Mouse (Mus musculus): ENCODE measurements around the gene Tmem110. TPM values are rescaled to one million over a fixed set of nuclear protein-coding genes. Genes with fewer than 3 reads are reported as not detected.
A peak's percentile ranks its signal among the peaks of the same experiment; 100 is the strongest.

Gene Tmem110
- polyA plus RNA-seq, 1 experiment from 2014 or later: 14.4 TPM

GRCm38 (mm10) chr14:30828635-30829460 is 3.5 kb downstream of the Tmem110 start:
- DNase-seq: peak; percentile 57
- H3K4me2 ChIP-seq (ENCODE audit: low read depth, low read length): no peak overlapping the region
- no peak overlapping the region for H3K9ac ChIP-seq (replicated peaks)
- WGBS (ENCODE audit: insufficient replicate concordance): 48% methylated on average over 11 of the region's 11 CpGs
- peak; percentile 75 for ATAC-seq
- peaks cover 53% of the 10 kb centered on the region for H3K4me1 ChIP-seq (ENCODE audit: insufficient read depth)
- no peak for TF ChIP-seq CTCF (IDR thresholded peaks at IDR 0.05; ENCODE audit: low read depth)
- no peaks in the 10 kb centered on the region for H3K27me3 ChIP-seq (ENCODE audit: insufficient read depth, low read length)
- no peak overlapping the region for H3K4me3 ChIP-seq (ENCODE audit: low read depth, low read length)
- H3K9me3 ChIP-seq (ENCODE audit: low read length): no peaks in the 10 kb centered on the region
- no peaks in the 10 kb centered on the region for H3K36me3 ChIP-seq (replicated peaks; ENCODE audit: insufficient read depth, low read length)
- peak overlapping the region; percentile 75 for H3K27ac ChIP-seq (ENCODE audit: low read depth)

DNA sequence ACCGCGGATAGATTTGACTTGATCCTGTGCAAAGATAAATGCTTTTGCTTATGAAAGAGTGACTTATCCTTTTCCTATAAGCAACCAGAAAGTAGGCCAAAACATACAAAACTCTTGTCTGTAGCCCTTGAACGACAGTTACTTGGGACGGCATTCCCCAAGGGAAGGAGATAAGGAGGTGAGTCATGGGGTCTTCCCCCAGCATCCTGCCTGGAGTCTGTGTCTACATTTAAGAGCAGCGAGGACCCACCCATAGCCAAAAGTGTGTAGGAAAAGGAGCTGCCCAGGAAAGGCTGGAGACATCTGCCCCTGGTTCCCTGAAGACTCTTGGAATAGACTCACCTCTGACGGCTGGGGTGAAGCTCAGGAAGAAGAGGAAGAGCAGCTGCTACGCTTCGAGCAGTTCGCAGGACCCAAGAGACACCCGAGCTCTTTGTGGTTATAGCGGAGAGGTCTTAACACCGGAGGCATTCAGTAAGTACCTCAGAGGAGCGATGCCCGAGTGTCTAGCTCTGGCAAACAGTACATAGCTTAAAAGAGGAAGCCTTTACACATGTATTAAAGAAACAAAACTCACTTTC is 12.1 kb downstream of the Tmem110 start:
- no peaks in the 10 kb centered on the region for H3K9me3 ChIP-seq (ENCODE audit: low read length)
- 0 out of 2 replicates have a peak, but pooled peaks cover 2% of the 10 kb centered on the region for H3K36me3 ChIP-seq (replicated peaks; ENCODE audit: insufficient read depth, low read length)
- no peak overlapping the region for H3K27ac ChIP-seq (ENCODE audit: low read depth)
- WGBS (ENCODE audit: insufficient replicate concordance): 60% methylated on average over 14 of the region's 14 CpGs
- DNase-seq (no peak), ATAC-seq (no peak)
- no peaks in the 10 kb centered on the region for H3K27me3 ChIP-seq (ENCODE audit: insufficient read depth, low read length)
- TF ChIP-seq EP300 (IDR thresholded peaks at IDR 0.05; ENCODE audit: low read depth) (no peak), CTCF (IDR thresholded peaks at IDR 0.05; ENCODE audit: low read depth) (no peak)
- no peak overlapping the region for H3K4me2 ChIP-seq (ENCODE audit: low read depth, low read length)
- no peak overlapping the region for H3K4me3 ChIP-seq (ENCODE audit: low read depth, low read length)
- no peak overlapping the region for H3K9ac ChIP-seq (replicated peaks)
- H3K4me1 ChIP-seq (ENCODE audit: insufficient read depth): no peaks in the 10 kb centered on the region

DNA sequence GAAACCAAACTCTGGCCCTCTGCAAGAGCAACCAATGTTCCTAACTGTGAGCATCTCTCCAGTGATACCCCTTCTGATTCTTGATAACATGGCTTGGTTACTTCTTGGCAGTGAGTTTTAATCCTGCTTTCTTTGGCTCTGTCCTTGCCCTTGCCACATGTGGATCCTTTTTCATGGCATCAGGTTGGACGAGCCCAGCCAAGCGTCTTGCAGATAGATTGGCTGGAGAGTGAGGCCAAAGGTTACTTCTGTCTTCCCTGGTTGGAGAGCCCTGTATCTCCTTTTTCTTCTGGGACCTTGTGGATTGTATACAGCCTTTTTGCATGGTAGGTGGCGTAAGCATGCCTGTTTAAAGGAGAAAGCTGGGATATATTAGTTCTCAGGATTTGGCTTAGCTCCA is 18.3 kb downstream of the Tmem110 start:
- Histone ChIP-seq H3K4me2 (ENCODE audit: low read depth, low read length) (no peak overlapping the region), H3K27ac (ENCODE audit: low read depth) (no peak overlapping the region), H3K27me3 (ENCODE audit: insufficient read depth, low read length) (no peaks in the 10 kb centered on the region), H3K4me1 (ENCODE audit: insufficient read depth) (no peaks in the 10 kb centered on the region), H3K4me3 (ENCODE audit: low read depth, low read length) (no peak overlapping the region), H3K36me3 (replicated peaks; ENCODE audit: insufficient read depth, low read length) (no peaks in the 10 kb centered on the region), H3K9ac (replicated peaks) (no peak overlapping the region), H3K9me3 (ENCODE audit: low read length) (no peaks in the 10 kb centered on the region)
- TF ChIP-seq EP300 (IDR thresholded peaks at IDR 0.05; ENCODE audit: low read depth) (no peak), CTCF (IDR thresholded peaks at IDR 0.05; ENCODE audit: low read depth) (no peak)
- 83% methylated on average over 3 of the region's 3 CpGs for WGBS (ENCODE audit: insufficient replicate concordance)
- DNase-seq: no peak
- no peak for ATAC-seq

- Histone ChIP-seq H3K4me2 (ENCODE audit: low read depth, low read length) (no peak overlapping the region), H3K9ac (replicated peaks) (no peak overlapping the region), H3K27ac (ENCODE audit: low read depth) (peak overlapping the region; percentile 69), H3K4me3 (ENCODE audit: low read depth, low read length) (no peak overlapping the region), H3K27me3 (ENCODE audit: insufficient read depth, low read length) (no peaks in the 10 kb centered on the region), H3K9me3 (ENCODE audit: low read length) (no peaks in the 10 kb centered on the region), H3K36me3 (replicated peaks; ENCODE audit: insufficient read depth, low read length) (no peaks in the 10 kb centered on the region), H3K4me1 (ENCODE audit: insufficient read depth) (peaks cover 3% of the 10 kb centered on the region)
- 79% methylated on average over 5 of the region's 5 CpGs for WGBS (ENCODE audit: insufficient replicate concordance)
- TF ChIP-seq CTCF (IDR thresholded peaks at IDR 0.05; ENCODE audit: low read depth): no peak
- TF ChIP-seq EP300 (IDR thresholded peaks at IDR 0.05; ENCODE audit: low read depth): peak; percentile 30; the same call in 1 of the 2 replicates
- DNase-seq: peak; percentile 50
- peak; percentile 98 for ATAC-seq
Measured at GRCm38 (mm10) chr14:30850504-30850903, 25.1 kb downstream of the Tmem110 start.

DNA sequence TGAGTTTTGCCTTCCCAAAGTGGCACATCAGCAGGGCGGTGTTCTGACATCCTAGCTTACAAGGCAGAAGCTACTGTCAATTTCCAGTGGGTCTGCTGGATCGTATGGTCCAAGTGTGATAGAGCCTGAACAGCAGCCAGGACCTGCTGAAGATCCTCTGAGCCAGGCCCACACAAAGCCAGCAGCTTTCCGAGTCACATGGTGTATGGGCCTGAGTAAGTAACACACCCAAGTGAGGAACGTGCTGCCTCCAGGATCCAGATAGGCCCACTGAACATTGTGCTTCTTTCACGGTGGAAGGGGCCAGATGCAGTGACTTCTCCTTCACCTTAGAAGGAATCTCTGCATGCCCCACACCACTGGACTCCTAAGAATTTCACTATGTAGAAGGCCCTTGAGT is 26.9 kb downstream of the Tmem110 start:
- ATAC-seq: no peak
- TF ChIP-seq CTCF (IDR thresholded peaks at IDR 0.05; ENCODE audit: low read depth) (no peak), EP300 (IDR thresholded peaks at IDR 0.05; ENCODE audit: low read depth) (no peak)

GRCm38 (mm10) chr14:30855316-30855715 is 29.9 kb downstream of the Tmem110 start:
- TF ChIP-seq EP300 (IDR thresholded peaks at IDR 0.05; ENCODE audit: low read depth) (peak; percentile 58; the same call in 1 of the 2 replicates), CTCF (IDR thresholded peaks at IDR 0.05; ENCODE audit: low read depth) (no peak)
- H3K4me1 ChIP-seq (ENCODE audit: insufficient read depth): no peaks in the 10 kb centered on the region
- DNase-seq: peak; percentile 33
- ATAC-seq: peak; percentile 42
- H3K9ac ChIP-seq (replicated peaks): no peak overlapping the region
- H3K9me3 ChIP-seq (ENCODE audit: low read length): no peaks in the 10 kb centered on the region
- H3K4me2 ChIP-seq (ENCODE audit: low read depth, low read length): no peak overlapping the region
- no peak overlapping the region for H3K27ac ChIP-seq (ENCODE audit: low read depth)
- H3K4me3 ChIP-seq (ENCODE audit: low read depth, low read length): no peak overlapping the region
- no peaks in the 10 kb centered on the region for H3K36me3 ChIP-seq (replicated peaks; ENCODE audit: insufficient read depth, low read length)
- 65% methylated on average over 3 of the region's 3 CpGs for WGBS (ENCODE audit: insufficient replicate concordance)
- H3K27me3 ChIP-seq (ENCODE audit: insufficient read depth, low read length): no peaks in the 10 kb centered on the region

More for the DNA sequence above, 26.9 kb downstream of the Tmem110 start:
- DNase-seq: no peak
- WGBS (ENCODE audit: insufficient replicate concordance): 80% methylated on average over 5 of the region's 5 CpGs
- H3K36me3 ChIP-seq (replicated peaks; ENCODE audit: insufficient read depth, low read length): no peaks in the 10 kb centered on the region
- H3K4me1 ChIP-seq (ENCODE audit: insufficient read depth): peaks cover 3% of the 10 kb centered on the region
- H3K27ac ChIP-seq (ENCODE audit: low read depth): no peak overlapping the region
- H3K4me2 ChIP-seq (ENCODE audit: low read depth, low read length): no peak overlapping the region
- H3K9me3 ChIP-seq (ENCODE audit: low read length): no peaks in the 10 kb centered on the region
- H3K27me3 ChIP-seq (ENCODE audit: insufficient read depth, low read length): no peaks in the 10 kb centered on the region
- H3K9ac ChIP-seq (replicated peaks): no peak overlapping the region
- H3K4me3 ChIP-seq (ENCODE audit: low read depth, low read length): no peak overlapping the region

Measured in liver, postnatal 0 days (tissue).